Mouse (Mus musculus): ENCODE measurements at regions not wholly inside any gene's neighbourhood (a gene's known extent, or its start where the extent isn't known, plus 50 kb on each side); places are given as distances from the start of the nearest gene placed in this dataset.

GRCm38 (mm10) chr13:99092279-99092930 is 92.2 kb upstream of the Zfp366 start:
- TF ChIP-seq CTCF (IDR thresholded peaks at IDR 0.05; ENCODE audit: borderline replicate concordance, insufficient read depth, low read length): no peak
- no peak for TF ChIP-seq POLR2A (IDR thresholded peaks at IDR 0.05; ENCODE audit: low read depth, low read length)

Data from embryonic fibroblast, embryonic 13.5 days (primary cell).